Mouse (Mus musculus) spleen, adult 12 weeks (tissue): ENCODE results near the gene C1qc.

Source experiments
- DNase-seq: peaks from one replicate; pipeline ENCODE4 v3.0.0; 2022; ENCODE audit warnings: low spot score

Gene C1qc

GRCm38 (mm10) chr4:136892811-136893210 lies at the start of gene C1qc:
Gene C1qc (minus strand): TSS chr4:136893065.
- no peak for DNase-seq

- DNase-seq = no peak
These were observed 45.1 kb upstream of the C1qc start for GRCm38 (mm10) chr4:136937935-136938334.

- DNase-seq = no peak
These were observed 44.5 kb upstream of the C1qc start for GRCm38 (mm10) chr4:136937344-136937743.

DNA sequence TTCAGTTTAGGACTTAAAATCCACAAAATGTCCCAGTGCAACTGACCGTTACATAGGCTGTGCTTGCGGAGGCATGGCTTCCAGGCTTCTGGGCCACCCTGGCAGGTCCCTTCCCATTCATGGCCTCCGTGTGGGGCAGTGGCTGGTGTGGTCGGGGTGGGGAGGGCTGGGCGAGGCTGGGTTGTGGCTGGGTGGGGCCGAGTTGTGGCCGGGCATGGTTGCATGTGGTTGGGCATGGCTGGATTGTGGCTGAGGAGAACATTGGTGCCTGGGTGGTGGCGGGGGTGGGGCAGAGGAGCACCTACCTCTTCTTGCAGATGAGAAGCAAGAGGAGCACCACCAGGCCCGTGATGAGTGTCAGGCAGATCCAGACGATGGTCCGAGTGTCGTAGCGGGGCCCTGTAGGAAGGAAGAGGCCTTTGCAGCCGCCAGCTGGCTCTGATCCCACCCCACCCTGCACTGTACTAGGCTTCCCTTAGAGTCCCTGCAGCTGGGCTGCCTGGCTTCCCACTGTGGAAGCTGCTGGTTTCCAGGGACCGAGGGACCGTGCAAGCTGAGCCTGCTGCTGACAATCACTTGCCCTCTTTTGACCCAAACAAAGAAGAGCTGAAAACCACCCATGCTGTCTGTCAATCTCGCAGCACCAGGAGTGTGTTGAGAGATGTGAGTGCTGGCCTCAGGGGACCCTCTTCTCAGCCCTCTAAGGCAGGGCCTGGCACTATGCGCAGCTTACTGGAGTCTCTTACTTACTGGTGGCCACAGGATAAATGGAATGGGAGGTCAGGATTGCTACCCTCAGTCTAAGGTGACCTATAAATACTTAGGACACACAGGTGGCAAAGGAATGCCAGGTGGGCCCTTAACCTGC lies 42.1 kb upstream of the C1qc start:
- no peak for DNase-seq

DNA sequence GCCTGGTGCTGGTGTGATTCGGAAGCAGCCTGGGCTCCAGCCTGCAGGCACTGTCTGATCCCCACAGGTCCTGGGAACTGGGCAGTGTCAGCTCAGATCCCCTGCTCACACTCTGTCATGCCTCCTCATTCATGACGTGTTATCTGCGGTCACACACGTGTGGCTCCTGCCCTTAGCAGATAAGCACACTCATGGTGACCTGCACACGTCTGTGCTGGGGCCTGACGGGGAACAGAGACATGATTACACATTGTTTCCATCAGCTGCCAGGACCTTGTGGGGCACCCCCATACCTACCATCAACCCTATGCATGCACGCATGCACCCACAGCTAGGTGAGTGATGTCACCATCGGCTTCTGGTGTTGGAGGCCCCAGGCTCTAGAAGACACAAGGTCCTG lies 37.6 kb upstream of the C1qc start:
- DNase-seq = no peak

- no peak for DNase-seq
These were observed 36.1 kb upstream of the C1qc start for GRCm38 (mm10) chr4:136928928-136929327.

GRCm38 (mm10) chr4:136925804-136926203 lies 32.9 kb upstream of the C1qc start:
- DNase-seq = no peak

GRCm38 (mm10) chr4:136924529-136924928 lies 31.7 kb upstream of the C1qc start:
- no peak for DNase-seq

- no peak for DNase-seq
These were observed 26.7 kb upstream of the C1qc start for GRCm38 (mm10) chr4:136919526-136919925.

GRCm38 (mm10) chr4:136918834-136919233 lies 26.0 kb upstream of the C1qc start:
- DNase-seq = no peak

- DNase-seq = no peak
These were observed 24.3 kb upstream of the C1qc start for GRCm38 (mm10) chr4:136917165-136917524.

GRCm38 (mm10) chr4:136916359-136917164 lies 23.7 kb upstream of the C1qc start:
- DNase-seq = no peak

DNA sequence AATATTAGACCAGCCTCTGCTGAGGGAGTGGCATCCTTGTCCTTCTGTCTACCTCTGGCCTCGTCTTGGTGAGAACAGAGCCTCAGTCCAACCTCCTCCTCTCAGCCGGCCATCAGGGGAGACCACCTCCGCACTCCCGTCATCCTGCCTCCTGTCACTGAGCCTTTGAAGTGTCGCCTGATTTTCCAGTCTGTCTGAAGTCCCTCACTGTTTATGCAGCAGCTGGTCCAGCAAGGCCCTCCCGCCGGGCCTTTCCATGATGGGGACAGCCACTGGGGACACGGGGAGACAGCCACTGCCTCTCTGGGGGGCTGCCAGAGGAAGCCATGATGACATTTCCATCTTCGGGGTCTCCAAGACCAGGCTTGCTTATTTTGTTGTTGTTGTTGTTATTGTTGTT lies 20.0 kb upstream of the C1qc start:
- DNase-seq = no peak

- no peak for DNase-seq
These were observed 18.9 kb upstream of the C1qc start for GRCm38 (mm10) chr4:136911804-136912203.

DNA sequence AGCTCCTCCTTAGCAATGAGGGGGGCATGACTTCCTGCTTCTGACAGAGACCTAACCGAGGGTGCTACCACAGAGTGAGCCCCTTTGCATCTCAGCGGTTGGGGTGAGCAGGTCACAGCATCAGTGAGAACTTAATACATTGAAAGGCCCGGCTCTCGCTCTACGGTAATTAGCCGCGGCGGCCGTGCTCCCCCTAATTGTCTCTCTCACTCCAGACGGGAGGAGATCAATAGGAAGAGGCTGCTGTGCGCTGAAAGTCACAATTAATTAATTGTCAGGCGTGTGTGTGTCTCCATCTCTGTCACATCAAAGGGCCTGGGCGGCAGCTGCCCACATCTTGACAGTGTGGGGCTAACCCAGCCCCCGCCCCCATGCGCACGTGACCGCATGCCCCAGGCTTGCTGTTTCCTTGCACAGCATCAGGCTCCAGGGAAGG lies 18.4 kb upstream of the C1qc start:
- no peak for DNase-seq

DNA sequence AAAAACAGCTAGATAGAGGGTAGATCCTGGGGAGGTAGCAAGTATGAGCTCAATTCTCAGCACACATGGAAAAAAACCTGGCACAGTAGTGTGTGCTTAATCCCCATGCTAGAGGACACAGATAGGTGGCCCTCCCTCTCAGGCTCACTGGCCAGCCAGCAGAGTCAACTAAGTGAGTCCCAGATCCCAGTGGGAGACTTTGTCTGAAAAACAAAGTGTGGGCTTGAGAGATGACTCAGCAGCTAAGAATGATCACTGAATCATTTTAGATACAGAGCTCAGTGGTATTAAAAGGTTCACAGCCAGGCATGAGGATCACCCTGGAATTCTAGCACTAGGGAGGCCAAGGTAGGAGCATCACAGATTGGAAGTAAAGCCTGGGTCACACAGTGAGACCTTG lies 14.9 kb upstream of the C1qc start:
- DNase-seq = no peak

GRCm38 (mm10) chr4:136907033-136907432 lies 14.2 kb upstream of the C1qc start:
- DNase-seq = no peak

DNA sequence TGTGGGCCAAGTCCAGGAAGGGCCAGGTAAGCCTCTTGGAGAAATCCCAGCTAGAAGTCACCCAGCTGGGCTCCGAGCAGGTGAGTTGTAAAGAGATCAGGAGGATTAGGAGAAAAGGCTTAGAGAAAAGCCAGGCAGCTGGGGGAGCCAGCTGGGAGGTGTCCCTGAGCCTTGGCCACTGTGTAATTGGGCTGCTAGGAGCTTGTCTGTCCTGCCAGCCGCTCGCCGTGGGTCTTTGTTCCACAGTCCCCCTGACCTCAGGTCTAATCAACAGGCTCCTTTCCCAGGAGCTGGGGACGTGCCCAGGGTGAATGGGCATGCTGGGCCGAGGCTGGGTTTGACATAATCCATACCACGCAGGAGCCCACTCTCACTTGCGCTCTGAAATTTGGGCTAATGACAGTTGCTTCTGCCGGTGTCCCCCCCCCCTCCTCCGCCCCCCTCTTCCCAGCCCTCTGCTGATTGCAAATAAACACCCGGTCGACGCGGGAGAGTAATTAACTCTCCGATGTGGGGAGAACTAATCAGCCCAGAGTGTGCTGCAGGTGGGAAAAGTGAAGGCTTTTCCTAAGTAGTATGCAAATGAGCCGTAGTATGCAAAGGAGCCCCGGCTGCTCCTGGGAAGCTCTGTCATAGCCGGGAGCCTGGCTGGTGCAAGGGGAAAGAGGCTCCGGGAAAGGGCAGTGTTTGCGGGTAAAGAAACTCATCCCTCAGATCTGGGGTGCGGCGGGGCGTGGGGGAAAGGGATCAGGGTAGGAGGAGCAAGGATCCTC lies 12.1 kb upstream of the C1qc start:
- DNase-seq = no peak

DNA sequence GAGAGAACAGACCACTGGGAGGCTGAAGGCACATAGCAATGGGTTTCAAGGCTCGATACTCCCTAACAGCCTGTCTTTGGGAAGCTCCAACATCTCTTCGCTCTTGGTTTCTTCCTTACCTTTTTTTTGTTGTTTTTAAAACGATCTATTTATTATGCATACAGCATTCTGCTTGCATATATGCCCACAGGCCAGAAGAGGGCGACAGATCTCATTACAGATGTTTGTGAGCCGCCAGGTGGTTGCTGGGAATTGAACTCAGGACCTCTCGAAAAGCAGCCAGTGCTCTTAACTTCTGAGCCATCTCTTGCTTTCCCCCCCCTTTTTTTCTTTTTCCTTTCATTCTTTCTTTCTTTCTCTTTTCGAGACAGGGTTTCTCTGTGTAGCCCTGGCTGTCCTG lies 6.3 kb upstream of the C1qc start:
- DNase-seq = no peak

DNA sequence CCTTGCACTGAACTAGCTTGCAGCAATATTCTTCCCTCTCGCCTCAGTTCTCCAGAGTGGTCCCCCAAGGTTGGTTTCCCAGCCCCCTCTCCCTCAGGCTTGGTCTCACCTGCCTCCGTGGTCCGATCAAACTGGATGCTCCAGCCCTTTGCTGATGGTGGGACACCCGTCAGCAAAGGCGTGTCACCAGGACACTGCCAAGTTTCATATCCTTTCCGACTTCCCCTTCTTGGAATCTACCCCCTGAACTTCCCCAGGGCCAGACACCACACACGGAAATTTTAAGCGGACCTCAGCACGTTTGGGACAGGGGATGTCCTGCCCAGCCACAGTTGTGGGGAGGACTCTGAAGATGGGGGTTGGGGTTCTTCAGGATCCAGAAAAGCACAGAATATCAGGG lies 5.8 kb upstream of the C1qc start, which contains the start of gene C1qa:
TSS of gene C1qa (minus strand) at position 167 of the 400 bp plus-strand sequence.
- DNase-seq = no peak

DNA sequence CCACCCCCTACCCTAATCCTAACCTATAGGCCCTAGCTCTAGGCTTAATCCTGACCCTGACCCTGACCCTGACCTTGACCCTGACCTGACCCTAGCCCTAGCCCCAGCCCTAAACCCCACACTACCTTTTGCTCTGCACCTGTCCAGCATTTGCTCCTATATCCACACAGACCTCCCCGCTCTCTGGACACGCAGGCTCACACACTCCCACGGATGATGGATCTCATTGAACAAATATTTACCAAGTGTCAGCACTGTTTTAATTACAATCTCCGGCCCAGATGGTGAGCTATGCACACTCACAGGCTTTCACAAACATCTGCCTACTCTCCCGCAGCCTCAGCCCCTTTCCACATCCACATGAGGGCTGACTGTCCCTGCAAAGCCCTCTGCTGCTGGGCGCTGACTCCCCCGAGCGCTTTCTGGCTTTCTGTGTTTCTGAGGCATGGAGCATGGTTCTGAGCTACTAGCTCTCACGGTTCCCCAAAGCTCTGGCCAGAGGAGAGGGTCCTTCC lies 5.3 kb upstream of the C1qc start:
- DNase-seq = no peak

DNA sequence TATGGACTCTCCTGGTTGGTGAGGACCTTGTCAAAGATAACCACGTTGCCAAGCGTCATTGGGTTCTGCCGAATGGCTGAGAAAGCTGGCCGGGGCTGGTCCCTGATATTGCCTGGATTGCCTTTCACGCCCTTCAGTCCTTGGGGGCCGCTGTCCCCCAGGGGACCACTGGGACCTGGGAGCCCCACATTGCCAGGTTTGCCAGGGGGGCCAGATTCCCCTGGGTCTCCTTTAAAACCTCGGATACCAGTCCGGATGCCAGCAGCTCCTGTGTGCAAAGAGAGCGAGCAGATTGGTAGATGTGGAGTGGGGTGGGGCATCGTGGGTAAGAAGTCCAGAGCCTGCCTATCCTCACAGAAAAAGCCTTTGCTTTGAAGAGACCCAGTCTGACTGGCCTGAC lies 3.6 kb upstream of the C1qc start:
- no peak for DNase-seq
